Mouse (Mus musculus) erythroblast, embryonic 14.5 days (primary cell): ENCODE measurements around the gene Stk11. TPM values are rescaled to one million over a fixed set of nuclear protein-coding genes. Genes with fewer than 3 reads are reported as not detected.
A peak's percentile ranks its signal among the peaks of the same experiment; 100 is the strongest.

ENCODE experiments used
- H3K27me3 ChIP-seq: 2 replicates; pipeline ENCODE4 v1.6.1; 2012; ENCODE audit warnings: inconsistent platforms; ENCODE audit not compliant: control insufficient read depth
- H3K36me3 ChIP-seq: 2 replicates; pipeline ENCODE4 v1.6.1; 2012; ENCODE audit warnings: mild to moderate bottlenecking, inconsistent platforms; ENCODE audit not compliant: control insufficient read depth
- H3K4me1 ChIP-seq: 2 replicates; pipeline ENCODE4 v1.6.1; 2012; ENCODE audit warnings: inconsistent platforms; ENCODE audit not compliant: control insufficient read depth
- H3K4me3 ChIP-seq: replicated peaks from 2 replicates; pipeline ENCODE3; 2012; ENCODE audit warnings: moderate library complexity, mild to moderate bottlenecking, inconsistent platforms
- H3K9me3 ChIP-seq: 2 replicates; pipeline ENCODE4 v1.6.1; 2012; ENCODE audit warnings: low read length, inconsistent platforms, mixed read lengths; ENCODE audit not compliant: control insufficient read depth
- GATA1 ChIP-seq: IDR thresholded peaks from 2 replicates; pipeline ENCODE4 v1.6.1; 2012; ENCODE audit warnings: low read length, inconsistent platforms, mixed read lengths
- TAL1 ChIP-seq: IDR thresholded peaks from 3 replicates; pipeline ENCODE4 v1.6.1; 2012; ENCODE audit warnings: low read length, inconsistent platforms, mixed read lengths
- polyA plus RNA-seq: library from polyadenylated mRNA; stranded (reverse); fragments of >175 nt; gene quantifications from 2 replicates; pipeline ENCODE4 v1.2.3, GENCODE M21; 2012

Gene Stk11
- polyA plus RNA-seq, 1 experiment = 69.2 TPM

DNA sequence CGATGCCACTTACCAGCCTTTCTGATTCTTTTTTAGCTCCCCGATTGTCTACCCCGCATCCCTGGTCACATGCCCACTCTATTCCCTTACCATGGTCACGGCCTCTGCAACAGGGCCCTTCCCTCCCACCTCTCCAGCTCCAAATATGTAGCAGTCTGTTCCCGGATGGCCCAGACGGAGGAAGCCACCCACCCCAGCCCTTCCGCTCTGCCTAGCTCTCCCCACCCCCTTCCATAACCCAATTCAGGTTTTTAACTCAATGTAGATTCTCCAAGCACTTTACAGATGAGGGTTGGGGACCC, 41.1 kb downstream of the Stk11 start:
- TF ChIP-seq TAL1 (no peak), GATA1 (no peak)
- no peaks in the 10 kb centered on the region for H3K27me3 ChIP-seq
- H3K4me3 ChIP-seq = no peak overlapping the region
- peaks cover 87% of the 10 kb centered on the region for H3K4me1 ChIP-seq
- H3K9me3 ChIP-seq = no peaks in the 10 kb centered on the region
- peaks cover 60% of the 10 kb centered on the region for H3K36me3 ChIP-seq

DNA sequence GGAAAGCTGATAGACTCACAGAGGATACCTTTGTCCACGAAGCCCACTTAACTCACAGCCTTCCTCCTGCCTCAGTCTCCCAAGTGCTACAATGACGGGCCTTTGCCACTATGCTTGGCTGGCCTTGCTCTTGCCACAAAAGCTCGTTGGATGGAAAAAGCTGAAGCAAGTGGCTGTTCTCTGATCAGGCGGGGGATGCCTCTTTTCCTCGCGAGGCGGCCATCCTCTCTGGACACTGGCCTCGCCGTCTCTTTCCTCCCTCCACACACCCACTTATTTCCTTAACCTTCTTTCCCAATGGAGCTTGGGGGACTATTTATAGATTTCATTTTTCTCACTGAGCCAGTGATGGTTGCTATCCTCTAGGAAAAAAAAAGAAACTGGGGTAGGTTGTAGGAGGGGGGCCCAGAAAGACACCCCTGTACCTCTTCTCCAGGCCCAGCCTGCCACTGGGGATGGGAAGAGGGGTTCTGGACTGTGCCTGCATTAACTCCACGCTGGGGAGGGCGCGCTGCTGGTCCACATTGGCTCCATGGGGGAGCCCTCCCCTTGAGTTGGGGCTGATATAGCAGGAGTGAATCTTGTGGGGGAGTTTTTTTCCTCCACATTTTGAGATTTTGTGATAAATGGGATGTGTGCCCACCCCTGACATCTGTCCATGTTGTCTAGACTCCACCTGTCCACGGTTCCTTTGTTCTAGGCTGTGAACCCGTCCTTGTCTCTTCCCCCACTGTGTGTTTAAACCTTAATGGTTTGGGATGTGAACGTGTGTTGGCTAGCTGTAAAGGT, 41.7 kb downstream of the Stk11 start:
- H3K4me1 ChIP-seq = peaks cover 87% of the 10 kb centered on the region
- no peaks in the 10 kb centered on the region for H3K9me3 ChIP-seq
- H3K27me3 ChIP-seq = no peaks in the 10 kb centered on the region
- H3K36me3 ChIP-seq = peaks cover 54% of the 10 kb centered on the region
- no peak overlapping the region for H3K4me3 ChIP-seq
- no peak for TF ChIP-seq GATA1
- TF ChIP-seq TAL1 = no peak

DNA sequence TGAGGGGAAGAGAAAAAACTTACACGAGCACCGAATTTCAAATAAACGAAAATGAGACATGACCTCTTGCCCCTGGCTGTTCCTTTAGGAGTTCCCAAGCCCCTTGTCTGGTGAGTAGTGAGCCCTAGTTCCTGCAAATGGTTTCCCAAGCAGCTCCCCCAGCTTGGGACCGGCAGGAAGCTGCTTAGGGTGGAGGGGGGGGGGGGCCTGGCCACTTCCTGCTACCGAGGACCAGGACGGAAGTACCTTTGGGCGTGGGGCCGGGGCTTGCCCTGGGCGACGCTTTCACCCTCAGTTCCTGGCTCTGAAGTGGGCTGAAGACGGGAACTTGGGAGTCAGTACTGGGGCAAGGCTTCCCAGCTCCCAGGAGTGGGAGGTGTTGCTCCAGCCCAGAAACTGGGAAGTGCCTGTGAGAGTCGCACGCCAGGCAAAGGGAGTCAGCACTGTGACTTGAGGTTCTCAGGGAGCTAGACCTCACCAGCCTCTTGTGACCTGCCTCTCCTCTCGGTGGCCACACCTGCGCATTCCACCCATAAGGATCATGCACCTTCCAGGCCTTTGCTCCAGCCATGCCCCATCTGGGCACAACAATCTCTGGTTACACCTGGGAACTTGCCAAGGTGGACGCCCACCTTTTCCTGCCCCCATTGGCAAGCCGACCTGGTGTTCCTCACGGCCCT, 42.8 kb downstream of the Stk11 start:
- Histone ChIP-seq H3K36me3 (peaks cover 42% of the 10 kb centered on the region), H3K4me3 (peak overlapping the region; percentile 65), H3K9me3 (no peaks in the 10 kb centered on the region), H3K27me3 (peaks cover 5% of the 10 kb centered on the region), H3K4me1 (peaks cover 86% of the 10 kb centered on the region)
- TF ChIP-seq GATA1 = no peak
- no peak for TF ChIP-seq TAL1

DNA sequence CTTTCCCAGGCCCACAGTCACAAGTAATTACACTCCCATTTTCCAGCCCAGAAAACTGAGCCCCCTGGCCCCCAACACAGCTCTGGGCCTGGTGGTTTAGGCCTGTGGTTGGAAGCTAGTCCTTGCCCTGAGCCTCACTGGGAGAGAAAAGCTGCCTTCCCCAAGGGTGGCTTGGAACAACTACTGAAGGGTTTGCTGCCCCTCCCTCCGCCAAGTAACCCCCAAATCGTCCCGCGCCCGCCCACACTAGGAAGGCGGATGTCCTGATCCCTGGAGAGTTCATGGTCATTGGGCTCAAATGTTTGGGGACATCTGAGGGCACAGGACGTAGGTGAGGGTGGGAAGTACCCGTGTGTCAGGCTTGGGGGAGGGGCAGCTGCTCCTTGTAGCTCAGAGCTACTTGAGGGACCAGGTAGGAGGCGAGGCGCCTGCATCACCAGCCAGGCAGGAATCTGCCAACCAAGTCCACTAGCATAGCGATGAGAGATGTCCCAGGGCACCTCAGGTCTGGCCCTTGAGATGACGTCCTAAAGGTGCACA, 43.5 kb downstream of the Stk11 start:
- TF ChIP-seq TAL1 (no peak), GATA1 (no peak)
- peaks cover 9% of the 10 kb centered on the region for H3K27me3 ChIP-seq
- peaks cover 86% of the 10 kb centered on the region for H3K4me1 ChIP-seq
- peaks cover 36% of the 10 kb centered on the region for H3K36me3 ChIP-seq
- no peaks in the 10 kb centered on the region for H3K9me3 ChIP-seq
- H3K4me3 ChIP-seq = peak overlapping the region; percentile 65

DNA sequence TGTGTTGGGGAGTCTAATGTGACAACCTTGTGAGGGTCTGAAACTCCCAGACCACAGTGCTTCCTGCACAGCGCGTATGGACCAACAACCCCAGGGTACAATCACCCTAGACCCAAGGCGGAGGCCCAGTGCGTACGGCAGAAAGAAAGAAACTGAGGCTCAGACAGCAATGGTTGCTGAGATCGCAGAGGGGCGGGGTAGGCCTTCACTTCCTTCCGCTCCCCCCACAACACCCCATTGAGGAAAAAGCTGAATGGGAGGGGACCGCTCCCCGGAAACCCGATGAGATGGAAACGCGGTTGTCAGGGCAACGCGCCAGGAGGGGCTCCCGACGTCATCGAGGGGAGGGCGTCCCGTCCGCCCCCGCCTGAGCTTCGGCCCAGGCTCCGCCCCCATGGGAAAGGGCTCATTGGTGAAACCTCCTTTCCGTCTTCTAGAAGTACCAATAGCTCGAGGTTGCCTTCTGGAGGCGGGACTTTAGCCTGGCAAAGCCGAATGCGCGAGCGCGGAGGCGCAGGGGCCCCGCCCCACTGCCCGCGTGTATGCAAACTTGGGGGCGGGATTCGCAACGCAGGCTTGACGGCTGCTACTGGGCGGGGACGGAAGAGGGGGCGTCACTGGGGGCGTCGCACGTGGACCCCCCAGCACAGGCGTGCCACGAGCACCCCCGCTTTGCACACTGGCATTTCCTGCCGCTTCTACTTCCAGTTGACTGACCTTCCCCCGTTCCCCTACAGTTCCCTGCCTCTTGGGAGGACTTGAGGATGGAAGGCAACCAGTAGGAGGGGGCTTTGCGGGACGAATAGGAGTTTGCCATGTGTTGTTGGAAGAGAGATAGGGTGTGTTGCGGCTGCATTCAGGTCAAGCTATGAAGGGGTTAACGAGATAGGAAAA, 44.2 kb downstream of the Stk11 start:
- peaks cover 29% of the 10 kb centered on the region for H3K36me3 ChIP-seq
- H3K27me3 ChIP-seq = peaks cover 13% of the 10 kb centered on the region
- peak overlapping the region; percentile 65 for H3K4me3 ChIP-seq
- peaks cover 86% of the 10 kb centered on the region for H3K4me1 ChIP-seq
- no peaks in the 10 kb centered on the region for H3K9me3 ChIP-seq
- no peak for TF ChIP-seq GATA1
- no peak for TF ChIP-seq TAL1

DNA sequence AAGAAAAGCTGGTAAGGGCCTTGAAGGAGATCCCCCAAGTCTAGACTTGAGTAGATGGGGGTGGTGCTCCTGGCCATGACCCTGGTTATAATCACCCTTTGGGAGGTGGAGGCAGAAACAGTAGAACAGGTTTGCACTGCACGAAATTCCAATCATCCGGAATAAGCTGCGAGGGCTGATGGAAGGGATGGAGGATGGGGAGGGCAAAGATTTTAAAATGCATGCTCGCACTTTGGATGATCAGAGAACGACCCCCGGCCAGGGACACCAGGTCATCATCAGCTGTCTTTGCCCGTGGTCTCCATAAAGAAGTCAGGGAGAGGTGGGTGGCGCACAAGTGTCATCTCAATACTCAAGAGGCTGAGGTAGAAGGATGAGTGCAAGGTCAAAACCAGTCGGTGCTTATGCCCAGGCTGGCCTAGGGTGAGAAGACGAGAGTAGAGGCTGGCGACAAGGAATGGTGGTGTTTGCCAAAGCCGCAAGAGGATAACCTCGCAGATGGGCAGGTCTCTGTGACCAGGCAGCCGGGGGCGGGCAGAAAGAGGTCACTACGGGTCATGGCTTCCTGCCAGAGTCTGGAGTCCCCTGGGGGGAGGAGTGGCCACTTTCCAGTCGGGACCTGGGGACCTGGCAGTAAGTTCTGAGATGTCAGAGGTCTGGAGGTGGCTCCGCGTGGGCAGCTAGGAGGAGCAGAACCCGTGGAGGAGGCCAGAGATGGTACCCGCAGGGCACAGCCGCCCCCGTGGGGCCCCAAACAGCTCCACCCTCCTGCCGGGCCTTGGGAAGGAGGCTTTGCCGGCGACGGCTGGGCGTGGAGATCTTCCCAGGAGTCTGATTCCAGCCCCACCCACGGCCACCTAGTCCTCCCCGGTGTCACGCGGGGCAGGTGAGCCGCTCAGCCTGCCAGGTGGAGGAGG, 45.1 kb downstream of the Stk11 start:
- peaks cover 20% of the 10 kb centered on the region for H3K36me3 ChIP-seq
- H3K4me1 ChIP-seq = peaks cover 89% of the 10 kb centered on the region
- peak overlapping the region; percentile 65 for H3K4me3 ChIP-seq
- peaks cover 13% of the 10 kb centered on the region for H3K27me3 ChIP-seq
- no peaks in the 10 kb centered on the region for H3K9me3 ChIP-seq
- TF ChIP-seq TAL1 (no peak), GATA1 (no peak)

DNA sequence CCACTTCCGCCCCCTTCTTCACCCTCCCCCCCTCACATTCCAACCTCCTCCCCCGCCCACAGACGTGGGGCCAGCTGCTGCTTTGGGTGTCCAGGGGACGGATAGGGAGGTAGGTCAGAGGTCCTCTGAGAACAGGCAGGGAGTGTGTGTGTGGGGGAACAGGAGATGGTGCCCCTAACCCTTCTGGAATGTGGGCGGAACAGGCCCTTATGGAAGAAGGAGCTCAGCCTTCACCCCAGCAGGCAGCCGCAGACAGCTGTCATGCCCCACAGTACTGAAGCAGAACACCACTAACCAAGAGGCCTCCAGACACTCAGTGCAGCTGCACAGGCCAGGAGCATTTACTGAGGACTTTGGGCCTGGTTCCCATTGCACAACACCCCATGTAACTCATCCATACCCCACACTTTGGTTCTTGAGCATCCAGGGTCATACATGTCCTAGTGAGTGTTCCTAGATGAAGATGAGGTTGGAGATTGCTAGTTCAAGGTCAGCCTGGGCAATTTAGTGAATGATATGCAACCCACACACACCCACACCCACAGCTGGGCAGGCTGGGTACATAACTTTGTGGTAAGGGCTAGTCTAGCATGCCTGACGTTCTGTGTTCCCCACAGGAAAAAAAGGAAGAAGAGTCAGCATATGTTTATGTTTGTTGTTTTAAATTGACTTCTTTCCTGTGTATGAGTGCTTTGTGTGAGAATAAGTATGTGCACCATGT, 46.1 kb downstream of the Stk11 start:
- Histone ChIP-seq H3K4me3 (peak overlapping the region; percentile 65), H3K9me3 (no peaks in the 10 kb centered on the region), H3K27me3 (peaks cover 13% of the 10 kb centered on the region), H3K36me3 (peaks cover 10% of the 10 kb centered on the region), H3K4me1 (peaks cover 92% of the 10 kb centered on the region)
- TF ChIP-seq GATA1 (no peak), TAL1 (no peak)

DNA sequence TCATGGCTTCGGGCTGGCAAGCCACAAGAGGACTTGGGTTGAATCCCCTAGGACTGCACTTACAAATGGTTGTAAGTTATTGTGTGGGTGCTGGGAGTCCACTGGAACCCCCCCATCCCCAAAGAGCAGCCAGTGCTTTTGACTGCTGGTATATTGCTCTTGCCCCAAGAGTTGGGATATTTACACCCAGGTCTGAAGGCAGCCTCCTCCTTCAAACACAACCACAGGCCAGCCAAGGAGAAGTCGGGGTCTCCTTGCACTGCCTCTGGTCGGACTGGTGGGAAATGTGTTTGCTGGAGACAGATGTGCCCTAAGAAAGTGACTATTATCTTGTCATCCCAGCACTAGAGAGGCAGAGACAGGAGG, 46.6 kb downstream of the Stk11 start:
- Histone ChIP-seq H3K27me3 (peaks cover 13% of the 10 kb centered on the region), H3K9me3 (no peaks in the 10 kb centered on the region), H3K4me1 (peaks cover 94% of the 10 kb centered on the region), H3K4me3 (no peak overlapping the region), H3K36me3 (peaks cover 5% of the 10 kb centered on the region)
- TF ChIP-seq TAL1 (no peak), GATA1 (no peak)
